Mouse (Mus musculus): ENCODE results near the gene 1700084M14Rik. TPM values are rescaled to one million over a fixed set of nuclear protein-coding genes. Genes with fewer than 3 reads are reported as not detected.
"Not testable (repeated sequence)": the region's sequence is repeated elsewhere in the genome, so short reads cannot be mapped to it uniquely, and the experiment has no call there.

The 1700084M14Rik gene
- not detected in 2 replicates for polyA plus RNA-seq (2015; fragmentation: Nextera tagmentation; extraction: Ambion mirVana)

GRCm38 (mm10) chrX:91575811-91576210, at the start of gene 1700084M14Rik:
Gene 1700084M14Rik, minus strand, starts transcription at chrX:91575911.
- not testable (repeated sequence) for H3K27me3 ChIP-seq (replicated peaks); H3K4me2 ChIP-seq; ATAC-seq (ENCODE audit: extremely low read depth, insufficient number of reproducible peaks, low FRiP score, low TSS enrichment); H3K4me1 ChIP-seq; H3K9ac ChIP-seq; H3K4me3 ChIP-seq; H3K27ac ChIP-seq (replicated peaks); H3K36me3 ChIP-seq; H3K9me3 ChIP-seq
- WGBS = 67% methylated on average over 3 of the region's 3 CpGs

Other genes with a start within 250 kb of the 1700084M14Rik start
- gene Mageb2, start 244.2 kb downstream of the 1700084M14Rik start, polyA plus RNA-seq (2015; fragmentation: Nextera tagmentation; extraction: Ambion mirVana) = not detected in 2 replicates
- gene Gm5072, start 183.4 kb downstream of the 1700084M14Rik start, polyA plus RNA-seq (2015; fragmentation: Nextera tagmentation; extraction: Ambion mirVana) = not detected in 2 replicates
- gene Gm8914, start 95.8 kb downstream of the 1700084M14Rik start, polyA plus RNA-seq (2015; fragmentation: Nextera tagmentation; extraction: Ambion mirVana) = not detected in 2 replicates
- not detected in 2 replicates for gene Gm14781, start 56.3 kb upstream of the 1700084M14Rik start, polyA plus RNA-seq (2015; fragmentation: Nextera tagmentation; extraction: Ambion mirVana)
- gene Mageb5, start 207.1 kb upstream of the 1700084M14Rik start, polyA plus RNA-seq (2015; fragmentation: Nextera tagmentation; extraction: Ambion mirVana) = not detected in 2 replicates